Mouse (Mus musculus): ENCODE results near the gene Grik2. TPM values are rescaled to one million over a fixed set of nuclear protein-coding genes. Genes with fewer than 3 reads are reported as not detected.
"Not testable (repeated sequence)": the region's sequence is repeated elsewhere in the genome, so short reads cannot be mapped to it uniquely, and the experiment has no call there.

Gene Grik2
- polyA plus RNA-seq, 1 experiment from 2014 or later: 0.74 TPM

DNA sequence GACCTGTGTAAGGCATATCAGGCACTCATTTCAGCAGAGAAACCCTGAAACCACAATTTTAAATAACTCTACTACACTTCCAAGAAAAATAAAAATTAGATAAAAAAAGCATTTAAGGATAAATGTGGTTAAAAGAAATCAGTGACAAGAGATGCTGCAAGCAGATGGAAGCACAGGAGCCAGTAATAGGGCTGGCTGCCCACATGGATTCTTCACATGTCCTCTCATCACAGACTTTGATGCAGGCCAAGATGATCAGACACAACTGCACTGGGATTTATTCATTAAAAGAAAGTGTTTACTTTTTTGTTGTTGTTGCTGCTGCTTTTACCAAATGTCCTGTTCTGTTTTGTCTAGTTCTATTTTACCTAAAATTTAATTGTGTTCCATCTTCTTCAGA, 315.0 kb downstream of the Grik2 start:
- no peak overlapping the region for H3K4me3 ChIP-seq (ENCODE audit: low read depth, low read length)
- no peak overlapping the region for H3K4me2 ChIP-seq
- H3K36me3 ChIP-seq (ENCODE audit: control insufficient read depth, insufficient read depth, low read length): no peaks in the 10 kb centered on the region
- H3K4me1 ChIP-seq (ENCODE audit: control insufficient read depth, insufficient read depth, low read length): no peaks in the 10 kb centered on the region
- no peaks in the 10 kb centered on the region for H3K9me3 ChIP-seq (replicated peaks; ENCODE audit: control insufficient read depth, low read length)
- no peak for ATAC-seq (replicated peaks; ENCODE audit: insufficient number of reproducible peaks, low FRiP score, low TSS enrichment)
- H3K9ac ChIP-seq (ENCODE audit: low read depth, low read length): no peak overlapping the region
- H3K27ac ChIP-seq (ENCODE audit: low read depth, low read length): no peak overlapping the region
- no peaks in the 10 kb centered on the region for H3K27me3 ChIP-seq (ENCODE audit: control insufficient read depth, insufficient read depth, low read length)

DNA sequence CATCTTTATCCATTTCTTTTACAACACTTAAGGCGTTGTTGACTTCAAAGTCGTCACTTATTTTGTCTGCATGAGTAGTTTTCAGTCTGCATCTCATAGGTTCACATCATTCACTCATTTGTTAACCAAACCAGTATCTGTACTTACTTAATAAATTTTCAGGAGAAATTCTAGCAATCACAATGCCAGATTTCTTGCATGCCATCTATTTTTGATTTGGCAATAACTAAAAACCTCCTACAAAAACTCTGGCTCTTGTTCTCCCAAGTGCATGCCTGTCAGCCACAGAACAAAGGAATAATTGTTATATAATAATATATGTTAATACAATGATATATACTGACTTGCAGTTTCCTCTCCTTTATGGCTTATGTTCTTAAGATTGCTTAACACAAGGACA, 331.8 kb downstream of the Grik2 start:
- WGBS (ENCODE audit: insufficient replicate concordance): 83% methylated on average over 2 of the region's 2 CpGs
- ATAC-seq (replicated peaks; ENCODE audit: insufficient number of reproducible peaks, low FRiP score, low TSS enrichment): no peak

DNA sequence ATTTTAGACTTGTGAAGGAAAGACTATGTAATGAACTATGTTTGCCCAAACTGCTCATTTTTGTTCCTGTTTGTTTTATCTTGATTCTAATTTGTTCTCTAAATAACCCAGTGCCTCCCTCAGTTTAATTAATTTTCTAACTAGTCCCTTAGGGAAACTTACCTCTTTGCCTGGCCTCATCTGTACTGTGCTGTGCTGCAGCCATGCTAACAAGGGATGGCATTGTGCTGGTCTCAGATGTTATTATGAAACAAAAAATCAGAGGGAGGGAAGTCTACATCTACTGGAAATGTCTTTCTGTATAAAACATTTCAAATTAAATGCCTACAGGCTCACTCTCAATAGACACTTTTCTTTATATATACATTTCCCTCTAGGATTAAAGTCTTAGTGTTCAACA, 335.0 kb downstream of the Grik2 start:
- no peaks in the 10 kb centered on the region for H3K27me3 ChIP-seq (ENCODE audit: control insufficient read depth, insufficient read depth, low read length)
- no peaks in the 10 kb centered on the region for H3K4me1 ChIP-seq (ENCODE audit: control insufficient read depth, insufficient read depth, low read length)
- no peak overlapping the region for H3K4me3 ChIP-seq (ENCODE audit: low read depth, low read length)
- no peak for ATAC-seq (replicated peaks; ENCODE audit: insufficient number of reproducible peaks, low FRiP score, low TSS enrichment)
- H3K36me3 ChIP-seq (ENCODE audit: control insufficient read depth, insufficient read depth, low read length): no peaks in the 10 kb centered on the region
- H3K4me2 ChIP-seq: no peak overlapping the region
- H3K27ac ChIP-seq (ENCODE audit: low read depth, low read length): no peak overlapping the region
- H3K9ac ChIP-seq (ENCODE audit: low read depth, low read length): no peak overlapping the region
- no peaks in the 10 kb centered on the region for H3K9me3 ChIP-seq (replicated peaks; ENCODE audit: control insufficient read depth, low read length)

More for the DNA sequence above, 331.8 kb downstream of the Grik2 start:
- no peaks in the 10 kb centered on the region for H3K27me3 ChIP-seq (ENCODE audit: control insufficient read depth, insufficient read depth, low read length)
- H3K27ac ChIP-seq (ENCODE audit: low read depth, low read length): no peak overlapping the region
- no peak overlapping the region for H3K4me2 ChIP-seq
- no peak overlapping the region for H3K9ac ChIP-seq (ENCODE audit: low read depth, low read length)
- no peaks in the 10 kb centered on the region for H3K4me1 ChIP-seq (ENCODE audit: control insufficient read depth, insufficient read depth, low read length)
- no peak overlapping the region for H3K4me3 ChIP-seq (ENCODE audit: low read depth, low read length)
- no peaks in the 10 kb centered on the region for H3K9me3 ChIP-seq (replicated peaks; ENCODE audit: control insufficient read depth, low read length)
- H3K36me3 ChIP-seq (ENCODE audit: control insufficient read depth, insufficient read depth, low read length): no peaks in the 10 kb centered on the region

DNA sequence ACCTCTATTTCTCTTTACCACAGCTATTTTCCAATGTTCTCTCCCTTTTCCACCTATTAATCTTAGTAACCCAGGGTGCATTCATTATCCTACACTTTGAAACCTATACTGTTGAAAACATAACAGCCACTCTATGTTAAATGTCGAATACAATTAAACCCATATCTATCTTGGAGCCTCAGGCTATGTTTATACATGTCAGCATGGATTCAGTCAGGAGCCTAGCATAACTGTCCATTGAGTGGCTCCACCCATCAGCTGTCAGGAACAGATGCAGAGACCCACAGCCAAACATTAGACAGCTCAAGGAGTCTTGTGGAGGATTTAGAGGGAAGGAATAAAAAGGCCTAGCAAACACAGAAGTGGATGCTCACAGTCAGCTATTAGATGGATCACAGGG, 347.2 kb downstream of the Grik2 start:
- Histone ChIP-seq H3K9me3 (replicated peaks; ENCODE audit: control insufficient read depth, low read length) (no peaks in the 10 kb centered on the region), H3K4me1 (ENCODE audit: control insufficient read depth, insufficient read depth, low read length) (no peaks in the 10 kb centered on the region), H3K27ac (ENCODE audit: low read depth, low read length) (no peak overlapping the region), H3K36me3 (ENCODE audit: control insufficient read depth, insufficient read depth, low read length) (no peaks in the 10 kb centered on the region), H3K4me3 (ENCODE audit: low read depth, low read length) (no peak overlapping the region), H3K27me3 (ENCODE audit: control insufficient read depth, insufficient read depth, low read length) (no peaks in the 10 kb centered on the region), H3K4me2 (no peak overlapping the region), H3K9ac (ENCODE audit: low read depth, low read length) (no peak overlapping the region)
- 58% methylated on average over 1 of the region's 1 CpGs for WGBS (ENCODE audit: insufficient replicate concordance)
- ATAC-seq (replicated peaks; ENCODE audit: insufficient number of reproducible peaks, low FRiP score, low TSS enrichment): no peak

DNA sequence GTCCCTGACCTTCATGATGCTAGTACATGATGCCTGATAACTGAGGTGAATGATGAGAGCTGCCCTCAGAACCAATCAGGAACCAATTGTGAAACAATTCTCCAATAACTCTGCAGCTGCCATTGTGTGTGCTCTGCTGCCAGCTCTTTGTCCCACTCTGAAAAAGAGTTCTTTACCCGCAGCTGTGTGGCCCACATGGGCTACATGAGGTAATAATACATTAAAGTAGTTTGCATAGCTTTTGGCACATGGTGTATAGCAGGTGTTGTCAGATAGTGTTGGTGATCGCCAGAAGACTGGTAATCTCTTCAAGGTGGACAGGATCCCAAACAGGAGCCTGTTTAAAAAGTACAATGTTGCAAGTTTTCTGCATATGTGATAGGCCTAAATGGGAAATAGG, 351.5 kb downstream of the Grik2 start:
- no peak overlapping the region for H3K9ac ChIP-seq (ENCODE audit: low read depth, low read length)
- no peaks in the 10 kb centered on the region for H3K9me3 ChIP-seq (replicated peaks; ENCODE audit: control insufficient read depth, low read length)
- 76% methylated on average over 2 of the region's 2 CpGs for WGBS (ENCODE audit: insufficient replicate concordance)
- H3K4me2 ChIP-seq: no peak overlapping the region
- H3K27ac ChIP-seq (ENCODE audit: low read depth, low read length): no peak overlapping the region
- no peaks in the 10 kb centered on the region for H3K36me3 ChIP-seq (ENCODE audit: control insufficient read depth, insufficient read depth, low read length)
- no peaks in the 10 kb centered on the region for H3K27me3 ChIP-seq (ENCODE audit: control insufficient read depth, insufficient read depth, low read length)
- no peaks in the 10 kb centered on the region for H3K4me1 ChIP-seq (ENCODE audit: control insufficient read depth, insufficient read depth, low read length)
- no peak overlapping the region for H3K4me3 ChIP-seq (ENCODE audit: low read depth, low read length)
- ATAC-seq (replicated peaks; ENCODE audit: insufficient number of reproducible peaks, low FRiP score, low TSS enrichment): no peak

DNA sequence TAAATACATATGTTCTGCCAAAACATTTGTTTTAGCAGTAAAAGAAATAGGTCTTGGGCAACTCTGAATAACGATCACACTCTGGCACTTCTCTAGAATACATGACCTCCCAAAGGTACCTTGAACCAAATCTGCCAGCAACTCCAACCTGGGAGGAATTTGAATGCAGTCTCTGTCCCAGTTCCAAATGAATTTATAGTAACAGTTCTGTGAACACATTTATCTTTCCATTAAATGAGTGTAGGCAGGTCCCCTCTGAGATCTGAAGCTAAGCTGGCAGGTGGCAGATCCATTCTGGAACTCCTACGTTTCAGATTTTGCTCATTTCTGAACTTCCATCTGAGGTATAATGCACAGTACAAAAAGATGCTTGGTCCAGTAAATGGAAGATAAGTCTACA, 352.3 kb downstream of the Grik2 start:
- ATAC-seq (replicated peaks; ENCODE audit: insufficient number of reproducible peaks, low FRiP score, low TSS enrichment): no peak
- no peaks in the 10 kb centered on the region for H3K27me3 ChIP-seq (ENCODE audit: control insufficient read depth, insufficient read depth, low read length)
- no peak overlapping the region for H3K4me2 ChIP-seq
- no peak overlapping the region for H3K9ac ChIP-seq (ENCODE audit: low read depth, low read length)
- H3K9me3 ChIP-seq (replicated peaks; ENCODE audit: control insufficient read depth, low read length): no peaks in the 10 kb centered on the region
- H3K36me3 ChIP-seq (ENCODE audit: control insufficient read depth, insufficient read depth, low read length): no peaks in the 10 kb centered on the region
- H3K4me3 ChIP-seq (ENCODE audit: low read depth, low read length): no peak overlapping the region
- no peaks in the 10 kb centered on the region for H3K4me1 ChIP-seq (ENCODE audit: control insufficient read depth, insufficient read depth, low read length)
- 84% methylated on average over 2 of the region's 2 CpGs for WGBS (ENCODE audit: insufficient replicate concordance)
- no peak overlapping the region for H3K27ac ChIP-seq (ENCODE audit: low read depth, low read length)

DNA sequence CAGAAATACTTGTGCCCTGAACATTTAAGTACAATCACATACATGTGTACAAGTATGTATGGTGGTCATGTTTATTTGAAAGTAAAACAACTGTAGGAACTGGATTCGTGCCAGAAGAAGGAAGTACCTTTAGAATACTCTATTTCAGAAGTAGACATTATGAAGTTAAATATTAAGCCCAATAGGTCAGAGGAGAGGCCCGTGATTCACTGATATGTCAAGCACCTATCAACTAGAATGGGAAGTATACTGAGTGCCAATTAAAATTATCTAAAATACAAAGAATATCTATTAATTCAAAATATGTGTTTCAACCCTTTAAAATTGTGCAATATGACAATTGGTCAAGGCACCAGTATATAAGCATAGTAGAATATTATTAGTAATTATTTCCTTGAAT, 355.7 kb downstream of the Grik2 start:
- Histone ChIP-seq H3K4me3 (ENCODE audit: low read depth, low read length) (no peak overlapping the region), H3K36me3 (ENCODE audit: control insufficient read depth, insufficient read depth, low read length) (no peaks in the 10 kb centered on the region), H3K27me3 (ENCODE audit: control insufficient read depth, insufficient read depth, low read length) (no peaks in the 10 kb centered on the region), H3K9ac (ENCODE audit: low read depth, low read length) (no peak overlapping the region), H3K4me1 (ENCODE audit: control insufficient read depth, insufficient read depth, low read length) (no peaks in the 10 kb centered on the region), H3K9me3 (replicated peaks; ENCODE audit: control insufficient read depth, low read length) (no peaks in the 10 kb centered on the region), H3K27ac (ENCODE audit: low read depth, low read length) (no peak overlapping the region), H3K4me2 (no peak overlapping the region)
- WGBS (ENCODE audit: insufficient replicate concordance): 75% methylated on average over 2 of the region's 2 CpGs
- no peak for ATAC-seq (replicated peaks; ENCODE audit: insufficient number of reproducible peaks, low FRiP score, low TSS enrichment)

DNA sequence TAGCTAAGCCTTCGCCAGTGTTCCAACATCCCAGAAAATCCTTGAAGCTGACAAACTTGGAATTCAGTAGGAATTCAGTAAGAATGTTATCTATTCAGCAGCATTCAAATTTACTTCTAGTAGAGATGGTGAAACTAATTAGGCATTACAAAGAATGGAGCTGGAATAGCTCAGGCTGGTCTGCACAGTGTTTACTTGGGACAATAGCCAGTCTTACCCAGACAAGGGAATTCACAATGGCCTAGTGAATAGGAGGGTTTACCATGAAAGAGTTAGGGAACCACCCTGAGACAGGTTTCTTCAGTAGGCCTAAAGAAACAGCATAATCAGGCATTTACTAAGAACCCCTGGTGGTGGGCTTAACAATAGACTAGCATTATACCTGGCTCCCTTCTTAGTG, 371.4 kb downstream of the Grik2 start:
- H3K4me3 ChIP-seq (ENCODE audit: low read depth, low read length); ATAC-seq (replicated peaks; ENCODE audit: insufficient number of reproducible peaks, low FRiP score, low TSS enrichment); H3K27ac ChIP-seq (ENCODE audit: low read depth, low read length); H3K4me1 ChIP-seq (ENCODE audit: control insufficient read depth, insufficient read depth, low read length); H3K4me2 ChIP-seq; H3K9ac ChIP-seq (ENCODE audit: low read depth, low read length); H3K36me3 ChIP-seq (ENCODE audit: control insufficient read depth, insufficient read depth, low read length); H3K9me3 ChIP-seq (replicated peaks; ENCODE audit: control insufficient read depth, low read length); H3K27me3 ChIP-seq (ENCODE audit: control insufficient read depth, insufficient read depth, low read length): not testable (repeated sequence)
- 82% methylated on average over 1 of the region's 1 CpGs for WGBS (ENCODE audit: insufficient replicate concordance)

DNA sequence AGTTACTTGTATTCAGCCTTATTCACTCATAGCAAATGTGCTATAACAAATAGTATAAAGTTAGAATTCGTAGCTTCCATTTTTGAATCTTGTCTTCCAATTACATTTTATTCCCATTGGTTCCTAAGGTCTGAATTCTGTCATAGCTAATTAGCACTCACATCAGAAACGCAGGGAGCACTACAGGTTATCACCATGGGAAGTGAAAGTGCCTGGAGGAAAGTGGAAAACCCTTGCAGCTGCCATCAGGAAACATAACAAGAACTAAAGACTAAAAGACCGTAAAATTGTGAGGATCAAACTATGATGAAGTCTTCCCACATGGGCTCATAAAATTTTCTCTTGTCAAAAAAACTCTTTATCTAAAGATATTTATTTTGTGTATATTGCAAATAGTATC, 405.6 kb downstream of the Grik2 start:
- WGBS (ENCODE audit: insufficient replicate concordance): 68% methylated on average over 3 of the region's 3 CpGs
- no peak overlapping the region for H3K4me2 ChIP-seq
- no peak overlapping the region for H3K9ac ChIP-seq (ENCODE audit: low read depth, low read length)
- H3K4me3 ChIP-seq (ENCODE audit: low read depth, low read length): no peak overlapping the region
- H3K9me3 ChIP-seq (replicated peaks; ENCODE audit: control insufficient read depth, low read length): no peaks in the 10 kb centered on the region
- no peaks in the 10 kb centered on the region for H3K27me3 ChIP-seq (ENCODE audit: control insufficient read depth, insufficient read depth, low read length)
- no peak for ATAC-seq (replicated peaks; ENCODE audit: insufficient number of reproducible peaks, low FRiP score, low TSS enrichment)
- no peak overlapping the region for H3K27ac ChIP-seq (ENCODE audit: low read depth, low read length)
- no peaks in the 10 kb centered on the region for H3K4me1 ChIP-seq (ENCODE audit: control insufficient read depth, insufficient read depth, low read length)
- no peaks in the 10 kb centered on the region for H3K36me3 ChIP-seq (ENCODE audit: control insufficient read depth, insufficient read depth, low read length)
